Mouse (Mus musculus): ENCODE measurements around the gene Ccm2.
"Not testable (repeated sequence)": the region's sequence is repeated elsewhere in the genome, so short reads cannot be mapped to it uniquely, and the experiment has no call there.

- TF ChIP-seq CTCF (IDR thresholded peaks at IDR 0.05; ENCODE audit: extremely low read depth, insufficient read depth, insufficient read length, insufficient replicate concordance); POLR2A (IDR thresholded peaks at IDR 0.05; ENCODE audit: low read depth, low read length): not testable (repeated sequence)
These were observed 20.0 kb upstream of the Ccm2 start for GRCm38 (mm10) chr11:6526526-6527255.
